Mouse (Mus musculus) adrenal gland, postnatal 36 days (tissue): Measurements from ENCODE around the gene Rad51ap1. TPM values are rescaled to one million over a fixed set of nuclear protein-coding genes. Genes with fewer than 3 reads are reported as not detected.

Experiments used
- DNase-seq, 2 experiments: peaks; one replicate each; pipeline ENCODE4 v3.0.0; 2021; ENCODE audit warnings: mixed read lengths in 1 of 2
- long read RNA-seq, 2 experiments: library from polyadenylated mRNA; stranded (forward); transcript quantifications; one replicate each; pipeline ENCODE4 v2.0.0; 2021; ENCODE audit warnings: borderline sequencing depth in 2 of 2
- total RNA-seq, 2 experiments: library from RNA; stranded (reverse); gene quantifications; 2 replicates each; pipeline ENCODE4 v1.2.3; 2021

The Rad51ap1 gene
- total RNA-seq: 1 to 10 TPM; 2.1 to 2.3 TPM
- long read RNA-seq, experiment 1, partial matches to known transcripts: 0 of 1 reads
- long read RNA-seq, experiment 1, other reads (novel, unspliced or antisense): 1 of 1 reads
- long read RNA-seq, experiment 2: 0 reads

GRCm38 (mm10) chr6:126939487-126940171 is at the start of gene Rad51ap1, which contains the start of gene D6Wsu163e:
TSS of gene Rad51ap1 (minus strand) at chr6:126939587.
TSS of gene D6Wsu163e (plus strand) at chr6:126939962.
- DNase-seq: peak; percentile 96 to 97

GRCm38 (mm10) chr6:126981539-126982234 is 42.3 kb upstream of the Rad51ap1 start:
- DNase-seq: no peak

- no peak for DNase-seq
Measured at GRCm38 (mm10) chr6:126966241-126967026, 27.0 kb upstream of the Rad51ap1 start.

- no peak for DNase-seq
Measured at GRCm38 (mm10) chr6:126963426-126963825, 24.0 kb upstream of the Rad51ap1 start.

- no peak for DNase-seq
Measured at GRCm38 (mm10) chr6:126962709-126963108, 23.3 kb upstream of the Rad51ap1 start.

GRCm38 (mm10) chr6:126961371-126962018 is 22.1 kb upstream of the Rad51ap1 start:
- no peak for DNase-seq

GRCm38 (mm10) chr6:126955734-126956133 is 16.3 kb upstream of the Rad51ap1 start:
- peak; percentile 80 to 84 for DNase-seq

- no peak for DNase-seq
Measured at GRCm38 (mm10) chr6:126948336-126948735, 8.9 kb upstream of the Rad51ap1 start.

GRCm38 (mm10) chr6:126940451-126940850 is 1.1 kb upstream of the Rad51ap1 start:
- DNase-seq: peak in 1 of 2 experiments; percentile 8

- DNase-seq: no peak
Measured at GRCm38 (mm10) chr6:126938853-126939486, 417 bp downstream of the Rad51ap1 start.

GRCm38 (mm10) chr6:126938047-126938446 is 1.3 kb downstream of the Rad51ap1 start:
- DNase-seq: no peak

- DNase-seq: no peak
Measured at GRCm38 (mm10) chr6:126932896-126933295, 6.5 kb downstream of the Rad51ap1 start.

- DNase-seq: peak in 1 of 2 experiments; percentile 26
Measured at GRCm38 (mm10) chr6:126921111-126921881, 18.1 kb downstream of the Rad51ap1 start, which contains the start of gene Dyrk4. TSS of gene Dyrk4 (minus strand) at chr6:126921839.

- DNase-seq: no peak
Measured at GRCm38 (mm10) chr6:126914928-126915327, 24.5 kb downstream of the Rad51ap1 start.

- DNase-seq: no peak
Measured at GRCm38 (mm10) chr6:126910727-126911126, 28.7 kb downstream of the Rad51ap1 start.

GRCm38 (mm10) chr6:126907876-126908275 is 31.5 kb downstream of the Rad51ap1 start:
- no peak for DNase-seq

GRCm38 (mm10) chr6:126907378-126907777 is 32.0 kb downstream of the Rad51ap1 start:
- no peak for DNase-seq

GRCm38 (mm10) chr6:126877118-126877517 is 62.3 kb downstream of the Rad51ap1 start:
- DNase-seq: no peak
